Mouse (Mus musculus) heart, adult 2 months (tissue): ENCODE measurements around the gene Zfp141.

Source experiments
- CTCF ChIP-seq: fragments of 200-600 bp; IDR thresholded peaks from 2 replicates; pipeline ENCODE4 v1.8.1; 2022; ENCODE audit warnings: antibody characterized with exemption, mild to moderate bottlenecking, moderate library complexity
- POLR2A ChIP-seq: fragments of 200-500 bp; IDR thresholded peaks from 2 replicates; pipeline ENCODE4 v1.6.1; 2011; ENCODE audit warnings: mild to moderate bottlenecking, low read depth, low read length, control low read depth; ENCODE audit not compliant: insufficient read depth

DNA sequence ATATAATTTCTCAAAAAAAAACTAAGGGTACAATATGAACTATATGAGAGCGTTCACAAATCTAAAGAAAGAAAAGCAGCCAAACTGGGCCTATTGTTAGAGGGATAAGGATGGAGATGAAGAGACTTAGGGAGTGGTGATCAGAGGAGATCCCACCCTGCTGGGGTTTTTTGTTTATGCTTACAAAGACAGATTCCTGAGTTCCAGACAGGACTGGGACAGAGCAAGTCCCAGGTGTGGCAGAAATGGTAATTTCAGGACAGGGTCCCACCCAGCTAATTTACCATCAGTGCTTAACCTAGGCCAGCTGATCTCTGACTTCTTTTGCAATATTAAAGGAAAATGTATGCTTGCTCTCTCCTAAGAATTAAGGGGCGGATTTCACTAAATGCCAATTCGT, 46.2 kb upstream of the Zfp141 start:
- TF ChIP-seq CTCF (no peak), POLR2A (no peak)
